Mouse (Mus musculus) adrenal gland (tissue): ENCODE measurements around the gene Wfdc15b.
"Not testable (repeated sequence)": the region's sequence is repeated elsewhere in the genome, so short reads cannot be mapped to it uniquely, and the experiment has no call there.

ENCODE experiments used
- intact Hi-C: fragments of 180-260 bp; cut with DNase I; formaldehyde crosslinking; loops from one replicate; pipeline ENCODE4 v1.15.1; 2025
- long read RNA-seq, 2 experiments: library from polyadenylated mRNA; unstranded; transcript quantifications; one replicate each; pipeline ENCODE4 v2.0.0; 2020; ENCODE audit warnings: borderline replicate concordance in 1 of 2; ENCODE audit not compliant: insufficient replicate concordance in 1 of 2

The Wfdc15b gene
- long read RNA-seq, experiment 1: 0 reads
- long read RNA-seq, experiment 2: 0 reads

DNA sequence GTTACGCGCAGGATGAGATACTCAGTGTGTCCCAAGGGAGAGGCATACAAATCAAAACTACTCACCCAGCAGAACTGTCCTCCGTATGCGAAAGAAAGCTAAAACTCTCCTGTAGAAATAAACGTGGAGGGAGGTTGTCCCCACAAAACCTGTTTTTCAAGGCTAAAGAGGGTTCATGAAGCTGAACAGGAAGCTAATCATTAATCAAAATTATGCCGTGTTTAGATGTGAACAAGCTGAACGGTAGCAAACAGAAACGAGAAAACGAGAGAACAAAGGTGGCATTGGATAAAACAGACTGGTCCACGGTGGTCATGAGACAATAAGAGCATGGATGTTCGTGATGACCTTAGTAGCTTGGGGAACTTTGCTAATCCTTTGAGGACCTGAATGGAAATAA, at the start of gene Wfdc15b:
TSS of gene Wfdc15b (minus strand) at position 139 of the 400 bp plus-strand sequence.
- intact Hi-C loops: no loop called here

DNA sequence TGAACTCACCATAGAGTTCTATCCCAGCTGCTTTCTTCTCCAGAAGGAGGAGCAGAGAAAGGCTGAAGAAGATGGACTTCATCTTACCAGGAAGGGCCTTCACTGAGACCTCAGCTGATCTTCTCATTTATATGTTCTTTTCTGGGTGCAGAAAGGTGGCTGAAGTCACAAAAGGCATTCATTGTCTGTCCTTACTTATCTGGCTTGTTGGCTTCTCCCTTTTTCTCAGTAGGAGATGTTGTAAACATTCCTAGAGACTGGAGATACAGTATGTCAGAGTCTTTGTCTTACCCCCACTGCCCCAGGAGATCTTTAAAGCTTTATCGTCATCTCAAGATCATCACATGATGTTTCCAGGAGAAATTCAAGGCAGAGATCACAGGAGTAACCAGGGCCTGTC, 35.1 kb upstream of the Wfdc15b start, which contains the start of gene Svs3b:
TSS of gene Svs3b (minus strand) at position 101 of the 400 bp plus-strand sequence.
- intact Hi-C loops: not testable (repeated sequence)

DNA sequence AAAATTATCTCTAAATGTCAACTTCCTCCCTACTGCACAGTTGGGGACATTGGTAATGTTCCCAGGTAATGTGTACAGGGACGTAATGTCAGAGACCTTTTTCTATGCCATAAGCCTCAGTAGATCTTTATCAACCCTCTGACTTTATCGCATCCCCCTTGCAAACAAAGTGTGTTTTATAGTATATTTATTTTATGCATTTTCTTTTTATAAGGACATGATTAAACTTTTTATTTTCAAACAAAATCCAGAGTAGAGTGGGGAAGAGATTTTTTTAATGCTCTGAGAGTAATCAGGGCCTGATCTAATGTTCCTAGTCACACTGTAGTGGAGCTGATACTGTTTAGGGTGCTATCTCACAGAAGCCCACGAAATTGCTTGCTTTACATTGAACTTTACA, 16.9 kb upstream of the Wfdc15b start, which contains the start of gene Svs2:
TSS of gene Svs2 (minus strand) at position 101 of the 400 bp plus-strand sequence.
- intact Hi-C loops: no loop called here

DNA sequence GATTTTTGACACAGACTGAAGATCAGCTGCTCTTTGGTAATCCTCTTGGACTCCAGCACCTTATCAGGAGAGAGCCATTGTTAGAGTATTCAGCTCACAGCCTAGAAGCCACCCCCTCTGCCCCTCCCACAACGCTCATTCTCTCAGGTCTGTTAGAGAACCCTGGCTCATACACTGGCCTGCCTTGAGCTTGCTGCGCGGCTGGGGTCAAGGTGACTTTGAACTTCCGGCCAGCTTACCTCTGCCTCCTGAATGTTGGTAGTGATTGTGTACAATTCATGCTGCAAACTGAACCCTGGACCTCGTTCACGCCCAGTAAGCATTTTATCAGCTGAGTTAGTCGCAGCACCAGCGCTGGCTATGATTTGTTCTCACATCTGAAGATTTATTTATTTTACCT, 11.2 kb upstream of the Wfdc15b start:
- intact Hi-C loops: no loop called here

DNA sequence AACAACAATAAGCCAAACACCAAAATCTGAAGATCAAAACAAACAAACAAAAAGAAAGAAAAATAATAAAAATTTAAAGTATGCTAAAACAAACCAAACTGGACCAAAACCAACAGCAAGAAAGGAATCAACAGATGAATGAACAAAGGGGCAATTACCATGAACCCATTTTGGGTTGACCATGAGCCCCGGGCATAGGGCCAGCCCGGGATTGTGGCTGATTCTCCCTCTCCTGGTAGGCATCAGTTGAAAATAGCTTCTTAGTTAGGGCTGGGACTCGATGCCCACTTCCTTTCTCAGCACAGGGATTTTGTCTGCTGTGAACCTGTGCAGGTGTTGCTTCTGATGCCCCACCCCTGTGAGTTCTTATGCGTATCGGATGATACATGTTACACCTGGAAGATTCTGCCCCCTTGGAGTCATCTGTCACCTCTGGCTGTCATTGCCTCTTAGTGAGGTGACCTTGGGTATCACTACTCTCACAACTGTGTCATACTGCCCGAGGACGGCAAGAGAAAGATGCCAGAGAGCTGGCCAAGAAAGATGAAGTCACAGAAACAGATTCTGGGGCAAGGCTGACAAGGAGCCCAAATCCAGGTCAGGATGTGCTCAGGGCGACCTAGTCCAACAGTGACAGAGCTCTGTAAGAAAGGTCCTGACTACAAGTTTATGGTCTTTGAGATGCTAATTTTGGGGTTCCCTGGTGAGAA, 7.1 kb upstream of the Wfdc15b start:
- intact Hi-C loops: no loop called here

DNA sequence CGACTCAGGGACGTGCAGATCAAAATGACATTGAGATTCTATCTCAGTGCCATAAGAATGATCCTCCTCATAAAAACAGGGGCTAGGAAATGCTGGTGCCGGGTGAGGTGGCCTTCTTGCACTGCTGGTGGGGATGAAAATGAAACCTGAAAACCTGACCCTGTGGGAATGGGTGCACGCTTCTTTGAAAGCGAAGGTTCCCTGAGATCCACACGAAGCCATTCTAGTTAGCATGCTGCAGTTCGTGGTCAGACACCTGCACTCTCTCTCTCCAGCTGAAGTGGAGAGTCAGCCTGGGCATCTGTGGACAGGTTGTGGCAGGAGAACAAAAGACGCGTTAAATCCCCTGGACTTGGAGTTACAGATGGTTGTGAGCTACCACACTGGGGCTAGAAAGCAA, 2.2 kb downstream of the Wfdc15b start:
- intact Hi-C loops: no loop called here

DNA sequence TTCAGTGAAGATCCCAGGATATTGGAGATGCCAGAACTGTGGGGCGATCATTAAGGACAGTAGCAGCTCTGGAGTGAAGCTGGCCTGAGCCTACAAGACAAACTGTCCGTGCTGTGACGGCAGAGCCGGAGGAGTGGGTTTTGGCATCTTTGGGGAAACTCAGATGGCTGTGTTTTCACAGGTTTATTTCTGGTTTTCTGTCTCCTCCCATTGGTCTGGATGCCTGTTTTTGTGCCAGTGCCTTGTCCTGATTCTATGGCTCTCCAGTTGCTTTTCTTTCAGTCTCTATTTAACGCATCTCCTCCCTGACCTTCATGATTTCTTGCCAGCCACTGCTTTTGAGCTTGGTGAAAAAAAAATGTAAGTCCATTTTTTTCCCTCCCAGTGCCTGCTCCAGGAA, 8.7 kb downstream of the Wfdc15b start:
- intact Hi-C loops: no loop called here

DNA sequence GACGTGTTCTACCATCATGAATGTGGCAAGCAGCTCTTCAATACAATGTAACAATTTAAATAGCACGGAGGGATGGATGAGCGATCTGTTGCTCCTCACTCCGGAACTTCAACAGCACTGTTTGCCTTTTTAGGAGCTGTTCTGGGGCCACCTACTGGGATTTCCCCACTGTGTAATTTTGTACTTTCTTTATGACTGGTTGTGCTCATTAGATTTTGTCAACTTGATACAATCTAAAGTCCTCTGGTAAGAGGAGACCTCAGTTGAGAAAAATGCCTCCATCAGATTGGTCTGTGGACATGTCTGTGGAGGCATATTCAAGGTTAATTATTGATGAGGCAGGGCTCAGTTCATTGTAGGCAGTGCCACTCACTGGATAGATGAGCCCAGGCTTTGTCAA, 10.6 kb downstream of the Wfdc15b start:
- intact Hi-C loops: no loop called here

DNA sequence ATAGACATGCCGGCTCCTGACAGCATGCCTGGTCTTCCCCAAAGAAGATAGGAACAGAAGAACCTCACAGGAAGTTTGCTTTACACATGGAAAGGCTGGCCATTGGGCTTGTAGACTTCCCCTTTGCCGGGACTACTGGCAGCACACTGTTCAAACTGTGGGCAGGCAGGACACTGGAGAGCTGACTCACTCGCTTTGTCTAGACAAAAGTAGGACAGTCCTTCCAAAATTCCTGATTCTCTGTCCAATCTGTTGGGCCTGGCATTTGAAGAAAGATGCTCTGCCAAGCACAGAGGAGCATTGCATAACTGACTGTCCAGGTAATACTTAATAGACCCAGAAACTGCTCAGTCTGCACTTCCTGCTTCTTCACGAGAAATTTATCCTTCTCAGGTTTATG, 14.8 kb downstream of the Wfdc15b start:
- intact Hi-C loops: no loop called here

DNA sequence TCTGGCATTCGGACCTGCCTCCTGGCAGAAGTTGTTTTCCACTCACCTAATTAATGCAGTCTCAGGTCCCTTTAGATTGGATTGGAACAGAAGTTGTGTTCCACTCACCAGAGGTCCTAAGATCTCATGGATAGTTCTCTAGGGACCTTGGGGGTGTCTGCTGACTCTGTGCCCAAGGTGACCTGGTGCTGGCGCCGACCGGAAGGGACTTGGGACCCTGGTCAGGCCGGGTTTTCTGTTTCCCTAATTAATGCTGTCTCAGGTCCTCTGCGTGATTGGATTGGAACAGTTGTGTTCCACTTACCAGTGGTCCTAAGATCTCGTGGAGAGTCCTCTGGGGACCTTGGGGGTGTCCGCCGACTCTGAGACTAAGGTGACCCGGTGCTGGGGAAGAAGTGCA, 15.4 kb downstream of the Wfdc15b start:
- intact Hi-C loops: not testable (repeated sequence)

DNA sequence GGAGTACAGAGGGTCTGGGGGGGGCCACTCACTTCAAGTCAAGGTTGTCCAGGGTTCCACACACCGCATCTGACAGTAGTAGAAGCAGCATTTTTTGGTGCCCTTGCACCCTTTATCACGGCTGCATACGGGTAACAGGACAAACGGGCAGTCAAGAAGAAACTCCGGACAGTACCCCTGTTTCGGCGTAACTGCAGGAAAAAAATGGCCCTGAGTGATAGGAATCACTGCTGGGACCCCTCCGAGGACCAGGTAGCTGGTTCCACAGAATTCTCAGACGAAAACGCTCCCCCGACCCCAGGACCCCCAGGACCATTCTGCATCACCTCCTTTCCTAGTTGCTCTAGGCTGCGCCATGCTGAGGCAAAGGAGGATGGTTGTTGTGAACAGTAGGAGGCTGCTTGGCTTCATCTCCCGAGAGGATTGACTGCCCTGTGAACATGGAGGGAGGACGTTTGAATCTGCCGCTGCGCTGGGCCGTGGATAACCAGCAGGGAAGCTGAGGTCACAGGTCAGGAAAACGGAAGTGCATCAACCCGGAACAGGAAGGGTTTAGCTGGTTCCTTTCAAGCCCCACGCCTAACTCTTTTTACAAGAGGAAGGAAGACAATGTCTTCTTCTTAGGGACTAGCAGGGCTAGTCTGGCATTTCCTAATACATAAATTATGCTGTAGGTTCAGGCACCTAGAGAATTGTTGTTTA, 21.7 kb downstream of the Wfdc15b start, which contains the start of gene Wfdc15a:
TSS of gene Wfdc15a (minus strand) at position 505 of the 702 bp plus-strand sequence.
- intact Hi-C loops: no loop called here

DNA sequence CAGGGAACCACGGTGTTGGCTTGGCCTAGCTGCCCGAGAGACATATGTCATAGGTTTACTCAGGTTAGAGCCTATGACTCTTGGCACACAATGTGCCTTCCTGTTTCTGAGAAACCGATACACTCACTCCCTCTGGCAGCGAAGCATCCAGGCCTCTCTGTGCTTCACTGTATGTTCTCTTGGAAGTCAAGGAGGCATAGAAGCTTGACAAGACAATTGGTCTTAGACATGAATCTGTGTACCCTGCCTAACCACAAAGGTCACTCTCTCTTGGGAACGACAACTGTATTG, 24.8 kb downstream of the Wfdc15b start:
- intact Hi-C loops: no loop called here

DNA sequence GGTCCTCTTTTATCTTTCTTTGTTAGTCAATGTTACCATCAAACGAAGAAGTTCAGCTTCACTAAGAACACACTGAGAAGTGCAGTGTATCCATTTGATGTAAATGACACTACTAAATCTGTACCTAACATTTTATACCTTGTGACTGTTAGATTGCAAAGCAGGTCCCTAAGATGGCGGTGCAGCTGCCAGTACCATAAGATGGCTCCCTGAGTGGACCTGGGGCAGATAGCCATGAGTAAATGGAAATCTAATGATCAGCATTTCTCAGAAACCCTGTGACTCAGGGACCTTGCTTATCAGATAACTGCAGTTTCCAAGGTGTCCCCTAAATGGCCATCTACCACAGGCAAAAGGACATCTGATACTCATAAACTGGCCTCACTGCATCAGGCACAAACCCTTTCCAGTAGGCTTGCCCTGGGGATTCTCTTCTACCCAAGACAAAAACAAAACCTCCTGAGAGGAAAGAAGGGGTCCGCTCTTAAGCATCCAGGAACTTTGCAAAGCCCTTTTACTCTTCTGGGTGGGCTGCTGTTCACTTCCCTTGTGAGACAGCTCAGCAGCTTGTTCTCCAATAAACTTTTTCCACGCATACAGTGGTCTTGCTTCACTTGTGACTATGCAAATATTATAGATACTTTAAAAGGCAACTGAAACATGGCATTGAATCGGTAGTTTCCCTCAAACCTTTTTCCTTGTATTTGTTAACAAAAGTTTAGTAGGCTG, 25.3 kb downstream of the Wfdc15b start:
- intact Hi-C loops: no loop called here

DNA sequence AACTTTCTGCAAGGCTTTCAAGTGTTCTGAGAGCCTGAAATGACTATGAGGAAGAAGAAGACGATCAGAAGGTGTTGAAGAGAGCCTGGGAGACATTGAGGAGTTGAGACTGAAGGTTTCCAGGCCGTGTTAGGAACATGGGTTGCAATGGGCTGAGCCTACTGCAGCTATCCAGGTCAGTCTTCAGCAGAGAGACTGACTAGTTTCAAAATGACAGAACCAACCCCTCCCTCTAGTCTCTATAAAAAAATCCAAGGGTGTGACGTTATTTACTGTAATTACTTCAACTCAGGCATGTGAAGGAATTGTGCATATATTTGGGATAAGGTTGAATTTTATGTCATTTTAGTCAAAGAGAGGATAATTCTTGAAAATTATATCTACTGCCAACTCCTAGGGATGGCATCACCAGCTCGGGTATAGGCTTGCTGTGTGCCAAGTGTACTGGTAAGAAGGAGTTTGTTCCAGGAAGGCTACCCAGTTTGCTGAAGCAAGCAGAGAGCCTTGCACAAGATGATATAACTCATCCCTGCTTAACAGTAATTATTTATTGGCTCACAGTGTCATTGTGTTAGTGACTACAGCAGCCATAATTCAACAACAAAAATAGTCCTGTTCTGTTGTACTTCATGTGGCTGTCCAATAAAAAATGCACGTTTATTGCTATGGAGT, 26.4 kb downstream of the Wfdc15b start:
- intact Hi-C loops: no loop called here

DNA sequence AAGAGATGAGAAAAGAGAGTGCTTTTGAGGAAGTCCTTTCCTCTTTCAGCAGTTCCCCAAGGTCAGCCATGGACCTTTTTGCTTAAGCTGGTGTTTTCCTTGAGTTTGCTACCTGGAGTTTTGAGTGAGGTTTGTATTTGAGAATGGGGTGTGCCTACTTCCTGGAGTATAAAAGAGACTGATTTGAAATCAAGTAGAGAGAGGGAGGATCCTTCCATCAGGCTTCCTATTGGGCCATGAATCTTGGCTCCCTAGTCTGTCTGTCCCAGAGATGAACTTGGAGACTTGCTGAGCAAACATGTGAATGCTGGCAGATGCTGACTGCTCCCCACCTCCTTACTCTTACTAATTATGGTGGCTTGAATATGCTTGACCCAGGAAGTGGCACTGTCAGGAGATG, 29.2 kb downstream of the Wfdc15b start:
- intact Hi-C loops: no loop called here

DNA sequence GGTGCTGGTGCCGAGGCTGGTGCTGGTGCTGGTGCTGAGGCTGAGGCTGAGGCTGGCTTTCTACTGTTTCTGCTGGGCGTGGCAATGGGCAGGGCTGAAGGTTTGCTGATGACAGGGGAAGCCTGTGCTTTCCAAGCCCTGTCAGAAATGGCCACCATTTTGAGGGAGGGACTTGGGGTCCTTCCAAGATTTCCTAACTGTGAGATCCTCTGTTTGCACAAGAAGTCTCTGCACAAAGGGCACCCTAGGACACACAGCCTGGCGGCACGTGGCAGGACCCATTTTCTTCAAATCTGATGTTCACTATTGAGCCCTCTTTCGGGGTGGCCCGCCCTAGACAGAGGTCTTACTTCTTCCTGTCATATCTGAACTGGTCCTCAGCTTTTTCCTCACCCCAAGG, 30.9 kb downstream of the Wfdc15b start, which contains the start of gene Wfdc12:
TSS of gene Wfdc12 (minus strand) at position 33 of the 400 bp plus-strand sequence.
- intact Hi-C loops: no loop called here

DNA sequence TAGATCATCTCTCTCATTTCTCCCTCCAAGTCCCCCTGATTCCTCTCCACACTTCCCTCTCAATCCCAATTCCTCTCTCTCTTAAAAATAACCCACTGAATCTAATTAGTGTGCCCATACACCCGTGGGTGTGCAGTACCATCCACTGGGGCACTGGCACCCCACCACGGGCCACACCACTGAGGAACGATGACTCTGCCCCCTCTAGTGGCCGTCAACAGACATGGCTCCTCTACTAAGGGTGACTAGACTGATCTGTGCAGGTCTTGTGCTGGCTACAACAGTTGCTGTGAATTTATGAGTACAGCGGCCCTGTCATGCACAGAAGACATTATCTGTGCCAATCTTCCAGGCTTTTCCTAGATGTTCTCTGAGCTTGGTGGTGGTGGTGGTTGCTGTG, 32.7 kb downstream of the Wfdc15b start:
- intact Hi-C loops: no loop called here

DNA sequence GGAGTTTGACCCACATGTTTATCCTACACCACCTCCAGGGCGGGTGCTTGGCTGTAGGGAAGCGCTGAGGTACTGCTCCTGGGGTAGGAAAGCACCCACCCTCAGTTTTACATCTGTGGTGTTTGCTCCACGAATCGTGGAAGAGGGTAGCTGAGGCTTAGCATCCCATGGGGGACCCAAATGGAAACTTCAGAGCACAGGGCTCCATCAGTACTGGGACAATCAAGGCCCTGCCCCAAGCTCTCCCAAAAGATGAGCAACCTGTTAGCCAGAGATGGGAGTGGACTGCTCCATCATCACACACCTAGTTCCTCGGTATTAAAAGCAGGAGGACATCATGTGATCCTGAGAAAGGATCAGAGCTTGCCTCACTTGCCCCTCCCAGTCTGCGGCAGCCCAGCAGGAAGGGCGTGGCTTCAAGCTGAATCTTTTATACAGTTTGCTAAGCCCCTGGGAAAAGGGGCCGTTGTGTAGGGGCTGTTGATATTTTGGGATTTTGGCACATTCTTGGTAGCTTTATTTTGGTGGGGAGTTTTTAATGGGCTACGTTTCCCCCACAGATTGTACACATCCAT, 37.2 kb downstream of the Wfdc15b start:
- intact Hi-C loops: no loop called here

DNA sequence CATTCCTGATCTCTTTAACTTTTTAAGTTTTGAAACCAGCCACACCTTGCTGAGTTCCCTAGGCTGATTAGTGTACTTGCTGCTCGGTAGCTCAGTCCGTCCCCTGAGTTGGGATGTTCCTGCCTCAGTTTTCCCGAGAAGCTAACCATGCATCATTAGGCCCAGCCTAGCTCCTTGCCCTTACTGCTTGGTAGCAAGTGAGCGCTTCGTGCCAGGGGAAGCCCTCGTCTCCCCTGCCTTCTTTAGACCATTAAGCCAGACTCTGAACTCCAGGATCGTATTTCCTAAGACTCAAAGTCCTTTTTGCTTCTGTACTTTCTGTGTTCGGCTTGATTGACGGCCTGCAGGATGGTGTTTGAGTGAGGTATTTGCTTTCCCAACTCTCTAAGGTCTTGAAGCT, 38.1 kb downstream of the Wfdc15b start:
- intact Hi-C loops: no loop called here

DNA sequence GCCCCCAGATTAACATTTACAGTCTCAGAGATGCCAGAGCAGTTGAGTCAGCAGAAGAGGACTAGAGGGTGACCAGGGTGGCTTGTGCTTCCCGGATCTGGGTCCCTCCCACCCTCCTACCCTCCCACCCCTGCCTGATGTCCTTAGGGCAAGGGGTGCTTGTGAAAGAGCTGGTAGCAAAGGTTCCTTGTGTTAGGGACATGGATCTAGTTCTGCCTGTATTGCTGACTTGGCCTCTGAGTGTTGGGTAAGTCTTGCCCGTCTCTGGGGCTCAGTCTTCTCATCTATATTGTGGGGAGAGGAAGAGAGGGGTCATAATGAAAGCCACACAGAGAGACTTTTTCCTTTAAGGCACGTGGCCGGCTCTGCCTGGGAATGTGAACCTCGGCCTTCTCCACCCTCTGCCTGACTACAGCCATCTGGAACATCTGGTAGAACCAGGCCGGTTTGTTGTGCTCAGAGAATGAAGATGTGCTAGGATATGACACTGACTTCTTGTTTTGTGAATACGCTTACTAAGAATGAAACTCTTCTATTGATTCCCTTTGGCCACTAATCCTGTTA, 38.7 kb downstream of the Wfdc15b start, which contains the start of gene Wfdc5:
TSS of gene Wfdc5 (minus strand) at position 51 of the 564 bp plus-strand sequence.
- intact Hi-C loops: no loop called here

DNA sequence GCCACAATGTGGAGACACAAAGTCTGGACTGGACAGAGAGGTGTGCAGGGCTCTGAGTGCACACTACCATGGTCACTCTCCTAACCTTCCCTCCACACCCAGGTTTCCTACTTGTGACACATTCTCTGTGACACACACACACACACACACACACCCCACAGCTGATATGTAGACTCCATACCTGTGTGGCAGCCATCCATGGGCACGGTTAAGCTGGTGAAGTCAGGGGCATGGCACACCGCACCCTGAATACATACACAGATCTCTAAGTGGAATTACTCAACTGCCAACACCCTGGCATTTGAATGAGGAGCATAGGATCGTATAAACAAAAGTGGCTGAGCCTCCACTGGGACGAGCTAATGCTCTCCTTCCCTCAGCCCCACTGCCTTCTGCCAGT, 40.7 kb downstream of the Wfdc15b start:
- intact Hi-C loops: loop anchor here (2.0 kb wide), 1 partner anchor 168 kb away; no protein-coding TSS in a partner anchor
